Mouse (Mus musculus): ENCODE data around the gene Hdac9.

Gene Hdac9

DNA sequence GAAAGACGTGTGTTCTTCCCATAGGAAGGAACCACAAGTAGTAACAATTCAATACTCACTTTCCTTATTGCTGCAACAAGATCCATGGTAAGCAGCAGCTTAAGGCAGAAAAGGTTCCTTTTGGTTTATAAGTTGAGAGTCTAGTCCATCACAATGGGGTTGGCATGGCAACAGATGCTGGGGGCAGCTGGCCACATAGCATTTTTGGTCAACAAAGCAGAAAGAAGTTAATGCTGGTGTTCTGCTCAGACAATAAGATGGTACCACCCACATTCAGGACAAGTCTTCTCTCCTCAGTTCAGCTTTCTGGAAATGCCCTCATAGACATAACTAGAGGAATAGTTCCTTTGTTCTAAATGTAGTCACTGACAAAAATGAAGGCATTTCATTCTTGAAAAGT is at the start of gene Hdac9:
Gene Hdac9 (minus strand): TSS at position 101 of the 400 bp plus-strand sequence.
- no peak for DNase-seq (ENCODE audit: low spot score in 2 of 2)

DNA sequence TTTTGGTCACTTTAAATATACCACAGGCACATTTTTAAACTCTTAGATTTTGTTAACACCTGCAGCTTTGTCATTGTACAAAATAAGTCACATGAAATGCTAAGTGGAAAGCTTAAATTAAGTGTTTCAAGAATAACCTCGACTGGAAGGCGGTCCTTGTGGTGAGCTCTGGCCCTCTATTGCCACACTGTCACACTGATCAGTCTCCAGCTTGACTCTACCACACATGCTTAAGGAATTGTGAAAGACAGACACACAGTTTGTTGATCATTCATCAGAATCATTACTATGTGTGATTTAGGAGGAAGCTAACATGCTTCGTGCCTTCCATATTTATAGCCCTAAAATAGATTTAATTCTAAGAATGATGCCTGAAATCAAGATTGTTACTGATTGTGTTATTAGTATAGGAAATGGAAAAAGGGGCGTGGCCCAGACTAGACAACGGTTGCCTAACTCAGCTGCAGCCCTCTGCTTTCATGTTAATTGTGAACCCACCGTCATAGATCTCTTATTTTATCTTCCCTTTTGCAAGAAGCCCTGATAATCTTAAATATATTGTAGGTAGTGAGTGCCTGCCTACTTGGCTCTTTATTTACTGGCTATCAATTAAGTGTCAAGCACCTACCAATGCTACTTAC is 32.3 kb upstream of the Hdac9 start:
- DNase-seq (ENCODE audit: low spot score in 2 of 2): no peak

DNA sequence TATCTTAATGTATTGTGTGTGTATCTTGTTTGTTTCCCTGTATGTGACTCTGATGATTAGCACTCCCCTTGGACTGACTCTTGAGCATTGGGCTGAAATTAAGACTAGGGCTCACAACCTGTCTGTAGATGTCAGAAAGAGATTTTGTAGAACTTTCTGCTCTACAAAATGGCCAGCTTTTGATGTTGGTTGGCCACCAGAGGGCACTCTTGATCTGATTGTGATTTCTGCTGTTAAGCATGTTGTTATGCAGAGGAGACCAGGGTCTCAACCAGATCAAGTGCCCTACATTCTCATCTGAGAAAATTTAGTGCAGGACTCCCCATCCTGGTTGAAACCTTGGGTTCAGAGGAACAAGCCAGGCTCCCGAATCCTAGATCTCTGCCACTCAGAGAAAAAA is 21.0 kb upstream of the Hdac9 start:
- no peak for DNase-seq (ENCODE audit: low spot score in 2 of 2)

DNA sequence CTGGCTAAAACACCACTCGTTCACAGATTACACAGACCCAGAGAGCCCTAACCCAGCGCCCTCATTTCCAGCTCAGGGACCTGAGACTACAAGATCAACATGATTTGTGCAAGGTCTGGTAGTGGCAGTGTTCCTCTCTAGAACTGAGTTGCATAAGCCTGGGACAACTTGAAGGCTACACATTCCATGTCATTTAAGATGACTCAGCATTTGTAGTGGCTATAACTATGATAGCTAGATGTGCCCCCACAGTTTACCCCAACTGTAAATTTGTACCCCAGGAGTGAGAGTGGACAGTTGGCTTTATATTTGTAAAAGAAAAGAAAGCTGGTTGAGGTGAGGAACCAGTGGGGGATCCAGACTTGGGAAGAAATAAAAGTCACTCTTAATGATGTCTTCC is 8.9 kb downstream of the Hdac9 start:
- no peak for DNase-seq (ENCODE audit: low spot score in 2 of 2)

DNA sequence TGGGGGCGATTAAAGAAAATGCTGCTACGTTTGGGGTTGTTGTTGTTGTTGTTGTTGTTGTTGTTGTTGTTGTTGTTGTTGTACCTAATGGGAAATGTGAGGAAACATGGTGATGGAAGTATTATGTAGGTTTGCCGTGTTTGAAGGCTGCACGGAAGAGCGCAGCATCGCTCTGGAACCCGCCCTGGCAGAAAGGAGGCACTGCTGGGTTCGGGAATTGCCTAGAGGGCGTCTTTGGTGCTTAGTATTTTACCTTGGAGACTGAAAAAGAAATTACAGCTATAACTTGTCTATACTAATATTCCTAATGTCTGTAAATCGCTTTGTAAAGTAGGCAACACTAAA is 9.4 kb downstream of the Hdac9 start:
- peak; percentile 12 to 22 for DNase-seq (ENCODE audit: low spot score in 2 of 2)

DNA sequence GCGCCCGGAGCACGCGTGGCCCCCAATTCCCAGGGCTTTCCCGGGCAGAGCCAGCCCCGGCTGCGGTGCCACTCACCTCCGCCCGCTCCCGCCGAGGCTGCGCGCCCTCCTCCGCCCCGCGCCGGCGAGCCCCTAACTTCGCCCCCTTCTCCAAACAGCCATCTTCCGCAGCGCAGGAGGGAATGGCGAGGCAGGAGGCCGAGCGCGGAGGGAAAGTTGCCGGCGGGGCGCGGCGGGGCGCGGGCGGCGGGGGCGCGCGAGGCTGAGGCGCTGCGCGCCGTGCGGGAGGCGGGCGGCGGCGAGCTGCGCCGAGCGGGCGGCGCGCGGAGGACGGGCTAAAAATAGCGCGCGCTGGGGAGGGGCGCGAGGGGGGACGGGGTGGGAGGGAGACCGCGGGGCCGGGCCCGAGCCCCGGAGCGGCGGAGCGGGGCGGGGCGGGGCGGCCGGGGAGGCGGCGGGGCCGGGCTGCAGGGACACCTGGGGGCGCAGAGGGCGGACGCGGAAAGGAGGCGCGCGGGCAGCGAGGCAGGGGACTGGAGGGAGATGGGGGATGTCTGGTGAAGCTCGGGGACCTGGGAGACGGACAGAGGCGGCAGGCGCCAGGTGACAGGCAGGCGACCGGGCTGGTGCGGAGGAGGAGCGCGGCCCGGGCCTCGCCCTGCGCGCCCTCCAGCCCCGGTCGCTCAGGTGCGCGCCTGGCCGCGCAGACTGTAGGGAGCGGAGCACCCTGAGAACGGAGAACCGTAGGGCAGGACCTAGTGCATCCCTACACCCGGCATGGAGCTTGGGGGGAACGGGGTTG is 10.0 kb downstream of the Hdac9 start:
- no peak for DNase-seq (ENCODE audit: low spot score in 2 of 2)

DNA sequence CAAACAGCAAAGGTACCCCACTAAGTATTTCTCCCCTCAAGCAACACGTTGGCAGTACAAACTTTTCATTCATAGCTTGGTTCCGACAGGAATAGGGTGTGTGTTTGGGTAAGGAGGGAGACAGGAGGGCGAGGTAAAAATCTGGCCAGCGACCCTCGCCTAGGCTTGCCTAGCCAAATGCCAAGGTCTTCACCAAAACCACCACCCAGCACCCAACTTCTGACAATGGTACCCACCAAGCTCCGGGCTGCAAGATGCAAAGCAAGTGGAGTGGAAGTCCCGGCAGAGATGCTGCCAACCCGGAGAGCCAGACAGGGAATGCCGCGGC is 10.6 kb downstream of the Hdac9 start:
- peak; percentile 18 to 19 for DNase-seq (ENCODE audit: low spot score in 2 of 2)

DNA sequence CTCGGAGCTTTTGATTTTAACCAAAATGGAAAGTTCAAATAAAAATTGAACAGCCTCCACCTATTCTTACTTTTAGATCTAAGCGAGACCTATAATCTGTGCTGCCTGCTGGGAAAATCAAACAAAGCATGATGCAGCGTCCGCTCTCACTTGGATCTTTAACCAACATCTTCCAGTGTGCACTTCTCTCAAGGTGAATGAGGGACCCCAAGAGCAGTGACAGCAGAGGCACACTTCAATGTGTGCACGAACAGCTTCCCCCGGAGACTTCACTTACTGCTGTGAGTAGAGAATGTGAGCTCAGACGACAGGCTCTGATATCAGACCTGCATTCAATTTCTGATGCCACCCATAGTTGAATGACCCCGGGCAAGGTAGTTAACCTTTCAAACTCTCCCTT is 16.7 kb downstream of the Hdac9 start:
- DNase-seq (ENCODE audit: low spot score in 2 of 2): no peak

DNA sequence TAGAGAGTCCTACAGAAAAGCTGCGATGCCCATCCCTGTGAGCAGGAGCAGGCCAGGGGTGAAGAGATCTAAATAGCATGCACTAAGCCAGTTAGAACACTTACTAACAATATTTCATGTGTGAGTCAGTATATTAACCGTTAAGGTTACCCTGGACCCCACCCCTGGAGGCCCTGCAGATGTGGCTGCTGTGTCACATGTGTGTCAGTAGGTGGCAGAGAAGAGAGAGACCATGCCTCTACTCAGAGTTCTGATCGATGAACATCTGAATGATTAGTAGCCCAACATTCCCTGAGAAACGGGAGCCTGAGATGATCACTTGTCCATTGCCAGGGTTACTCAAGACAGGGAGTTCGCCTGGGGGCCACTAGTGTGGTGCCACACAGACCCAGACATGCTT is 22.0 kb downstream of the Hdac9 start:
- no peak for DNase-seq (ENCODE audit: low spot score in 2 of 2)

DNA sequence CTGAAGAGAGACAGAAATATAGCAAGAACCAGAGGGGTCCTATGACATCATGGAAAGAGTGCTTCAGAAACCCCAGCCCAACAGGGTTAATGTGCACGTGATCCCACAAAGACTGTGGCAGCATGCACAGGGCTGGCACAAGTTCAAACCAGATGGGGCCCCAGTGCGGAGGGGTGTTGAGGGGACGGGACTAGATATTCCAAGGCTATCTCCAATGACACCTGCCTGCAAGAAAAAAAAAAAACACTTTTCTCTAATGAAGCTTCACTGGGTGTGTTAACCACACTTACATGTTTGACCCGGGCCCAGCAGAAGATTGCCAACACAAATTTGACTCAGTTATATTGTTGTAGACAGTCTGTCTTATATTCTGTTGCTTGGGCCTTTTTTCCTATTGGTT is 28.2 kb downstream of the Hdac9 start:
- DNase-seq (ENCODE audit: low spot score in 2 of 2): no peak

DNA sequence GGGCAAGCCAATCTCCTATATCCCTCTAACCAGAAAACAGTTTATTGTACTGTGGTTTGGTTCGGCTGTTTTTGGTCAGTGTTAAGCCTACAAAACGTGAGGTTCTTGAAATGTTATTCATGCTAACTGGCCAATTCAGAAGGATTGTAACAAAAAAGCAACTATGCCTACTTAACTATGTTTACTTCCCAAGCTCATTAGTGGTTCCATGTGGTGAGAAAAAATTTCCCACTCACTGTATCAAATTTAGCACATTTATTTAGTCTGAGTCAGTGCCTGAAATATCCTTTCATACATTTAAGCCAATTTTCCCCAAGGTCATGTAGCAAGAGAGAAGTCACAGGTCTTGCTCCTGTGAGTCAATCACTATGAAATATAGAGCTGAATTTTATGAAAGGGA is 42.0 kb downstream of the Hdac9 start:
- no peak for DNase-seq (ENCODE audit: low spot score in 2 of 2)

DNA sequence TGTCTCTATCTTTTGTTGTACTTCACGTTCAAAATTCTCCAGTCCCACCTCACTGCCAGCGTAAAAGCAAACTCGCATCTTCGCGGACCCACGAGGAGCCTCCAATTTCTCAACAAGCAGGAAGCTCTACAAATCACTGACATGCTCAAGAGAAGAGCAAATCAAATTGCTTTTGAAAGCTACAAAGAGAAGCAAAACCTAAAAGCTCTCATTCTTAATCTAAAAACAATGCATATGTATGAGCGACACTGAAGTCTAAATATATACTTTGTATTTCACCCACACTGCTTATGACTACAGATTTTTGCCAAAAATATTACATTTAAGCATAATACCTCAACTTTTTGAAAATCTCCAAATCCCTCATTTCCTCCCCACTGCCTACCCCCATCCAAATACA is 45.9 kb downstream of the Hdac9 start:
- DNase-seq (ENCODE audit: low spot score in 2 of 2): no peak

DNA sequence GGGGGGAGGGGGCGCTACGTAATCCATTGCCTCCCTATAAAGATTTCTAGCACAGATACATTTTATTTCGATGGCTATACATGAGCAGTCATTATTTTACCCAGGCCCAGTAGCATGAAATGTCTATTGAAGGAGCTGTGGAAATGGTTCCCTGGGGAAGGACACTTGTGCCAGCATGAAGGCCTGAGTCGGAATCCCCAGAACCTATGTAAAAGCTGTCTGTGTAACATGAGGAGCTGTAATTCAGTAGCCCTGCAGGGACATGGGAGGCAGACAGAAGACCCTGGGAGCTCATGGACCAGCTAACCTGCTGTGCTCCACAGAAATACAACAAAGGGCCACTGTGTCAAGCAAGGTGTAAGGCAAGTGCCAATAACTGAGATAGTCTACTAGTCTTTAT is 75.7 kb downstream of the Hdac9 start:
- no peak for DNase-seq (ENCODE audit: low spot score in 2 of 2)

DNA sequence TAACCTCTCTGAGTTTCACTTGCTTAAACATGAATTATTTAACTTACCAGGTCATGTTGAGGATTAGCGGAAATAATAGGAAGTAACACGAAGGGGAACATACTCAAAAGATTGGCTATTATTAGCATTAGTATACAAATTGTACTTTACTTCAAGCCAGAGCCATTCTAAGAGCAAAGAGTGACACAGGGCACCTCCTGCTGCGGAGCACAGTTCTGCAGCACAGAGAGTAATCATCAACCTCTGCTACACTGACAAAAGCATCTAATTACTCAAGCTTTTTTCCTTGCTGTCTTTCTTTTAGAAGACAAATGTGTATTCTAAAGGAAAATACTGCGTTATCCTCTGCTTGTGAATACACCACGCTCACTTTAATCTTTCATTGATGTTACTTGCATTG is 79.6 kb downstream of the Hdac9 start:
- DNase-seq (ENCODE audit: low spot score in 2 of 2): no peak

DNA sequence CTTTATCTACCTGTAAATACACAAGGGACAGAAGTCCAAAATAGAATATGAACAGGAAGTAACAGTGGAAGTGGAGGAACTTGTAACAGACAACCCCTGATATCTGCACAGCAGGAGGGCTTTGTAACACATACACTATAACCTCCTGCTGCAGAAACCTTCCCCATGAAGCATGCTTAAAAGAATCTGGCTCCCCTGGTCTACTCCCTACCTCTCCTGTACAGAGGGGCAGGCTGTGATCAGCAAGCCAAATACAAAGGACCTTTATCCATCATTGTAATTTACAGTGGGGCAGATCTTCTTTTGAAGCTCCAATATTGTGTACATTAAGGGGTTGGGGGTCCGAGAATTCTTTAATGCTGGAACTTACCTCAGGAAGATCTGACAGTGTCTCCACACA is 80.0 kb downstream of the Hdac9 start:
- no peak for DNase-seq (ENCODE audit: low spot score in 2 of 2)

DNA sequence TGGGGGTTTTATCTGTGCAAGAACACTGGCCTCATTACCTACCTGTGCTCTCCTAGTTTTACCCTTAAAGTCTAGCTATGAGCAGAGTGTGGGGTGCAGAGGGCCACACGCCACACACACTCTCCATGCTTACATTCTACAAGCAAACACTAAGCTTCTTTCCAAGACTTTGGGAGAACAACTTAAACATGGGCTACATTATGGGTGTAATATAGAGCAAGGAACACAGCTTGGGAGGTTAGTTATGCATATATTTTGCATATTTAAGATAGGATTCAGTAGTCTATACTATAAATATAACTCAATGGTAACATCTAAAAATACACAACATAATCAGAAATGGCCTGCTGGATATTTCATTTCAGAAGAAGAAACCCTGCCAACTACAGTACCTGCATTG is 80.8 kb downstream of the Hdac9 start:
- DNase-seq (ENCODE audit: low spot score in 2 of 2): no peak

DNA sequence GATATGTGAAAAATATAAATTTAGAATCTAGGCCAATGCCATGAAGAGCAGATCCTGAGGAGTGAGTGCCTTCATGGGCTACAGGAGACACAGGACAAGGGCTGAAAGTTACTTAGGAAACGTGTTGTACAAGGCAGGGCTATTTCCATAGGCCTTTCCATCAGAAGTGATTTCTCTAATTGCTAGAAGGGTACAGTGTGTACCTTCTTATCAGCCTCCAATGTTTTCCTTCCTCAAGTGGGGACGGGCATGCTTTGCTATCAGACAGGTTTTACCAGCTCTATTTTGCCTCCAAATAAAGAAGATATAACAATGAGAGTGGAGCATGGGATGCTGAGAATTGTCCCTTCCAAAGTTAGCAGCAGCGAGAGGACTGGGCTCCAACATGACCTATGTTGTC is 81.4 kb downstream of the Hdac9 start:
- DNase-seq (ENCODE audit: low spot score in 2 of 2): no peak

DNA sequence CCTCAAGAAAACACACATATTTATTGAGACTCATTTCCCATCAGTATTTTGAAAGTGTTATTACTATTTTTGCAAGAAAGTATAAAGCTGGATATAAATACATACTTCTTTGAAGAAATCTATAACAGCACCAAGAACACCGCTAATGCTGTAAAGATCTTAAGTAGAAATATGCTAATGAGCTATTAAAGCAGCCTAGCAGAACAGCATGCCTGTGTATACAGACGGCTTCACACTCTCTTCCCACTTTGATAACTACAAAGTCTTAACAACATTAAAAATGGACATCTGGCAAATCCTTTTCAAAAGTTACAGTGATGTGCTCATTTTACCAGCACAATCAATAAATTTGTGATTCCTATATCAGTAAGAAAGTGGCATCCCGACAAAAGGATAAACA is 88.2 kb downstream of the Hdac9 start:
- no peak for DNase-seq (ENCODE audit: low spot score in 2 of 2)

DNA sequence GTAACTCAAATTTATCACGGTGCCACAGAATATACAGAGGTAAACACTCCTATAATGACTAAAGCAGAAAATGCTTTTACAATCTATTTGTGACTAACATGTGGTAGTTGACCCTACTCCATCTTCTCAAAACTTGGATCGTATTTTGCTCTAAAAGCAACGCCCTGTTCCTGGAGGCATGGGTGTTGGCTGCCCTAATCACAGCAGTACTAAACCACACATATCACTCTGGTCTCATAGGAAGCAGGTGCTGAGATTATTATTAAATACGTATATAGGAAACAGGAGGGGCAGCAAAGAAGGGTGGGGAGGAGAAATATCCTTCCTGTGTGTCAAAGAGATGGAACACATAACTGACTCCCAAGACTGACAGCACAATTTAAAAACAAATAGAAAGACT is 90.0 kb downstream of the Hdac9 start:
- no peak for DNase-seq (ENCODE audit: low spot score in 2 of 2)

DNA sequence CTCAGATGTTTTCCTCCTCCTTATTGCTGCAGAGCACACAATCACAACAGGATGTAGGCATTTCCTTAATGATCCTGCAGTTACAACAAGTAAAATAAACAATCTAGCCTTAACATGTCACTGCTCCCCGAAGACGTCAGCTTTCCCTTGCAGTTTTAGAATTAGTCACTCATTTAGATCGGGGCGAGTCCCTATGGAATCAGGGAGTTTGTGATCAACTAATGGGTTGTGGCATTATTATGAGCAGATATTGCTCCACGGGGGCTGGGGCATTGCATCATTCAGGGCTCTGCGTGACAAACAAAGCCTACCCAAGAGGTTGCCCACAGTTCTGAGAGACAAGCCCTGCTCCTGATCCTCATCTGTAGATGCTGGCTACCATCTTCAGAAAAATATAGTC is 96.7 kb downstream of the Hdac9 start:
- DNase-seq (ENCODE audit: low spot score in 2 of 2): no peak

DNA sequence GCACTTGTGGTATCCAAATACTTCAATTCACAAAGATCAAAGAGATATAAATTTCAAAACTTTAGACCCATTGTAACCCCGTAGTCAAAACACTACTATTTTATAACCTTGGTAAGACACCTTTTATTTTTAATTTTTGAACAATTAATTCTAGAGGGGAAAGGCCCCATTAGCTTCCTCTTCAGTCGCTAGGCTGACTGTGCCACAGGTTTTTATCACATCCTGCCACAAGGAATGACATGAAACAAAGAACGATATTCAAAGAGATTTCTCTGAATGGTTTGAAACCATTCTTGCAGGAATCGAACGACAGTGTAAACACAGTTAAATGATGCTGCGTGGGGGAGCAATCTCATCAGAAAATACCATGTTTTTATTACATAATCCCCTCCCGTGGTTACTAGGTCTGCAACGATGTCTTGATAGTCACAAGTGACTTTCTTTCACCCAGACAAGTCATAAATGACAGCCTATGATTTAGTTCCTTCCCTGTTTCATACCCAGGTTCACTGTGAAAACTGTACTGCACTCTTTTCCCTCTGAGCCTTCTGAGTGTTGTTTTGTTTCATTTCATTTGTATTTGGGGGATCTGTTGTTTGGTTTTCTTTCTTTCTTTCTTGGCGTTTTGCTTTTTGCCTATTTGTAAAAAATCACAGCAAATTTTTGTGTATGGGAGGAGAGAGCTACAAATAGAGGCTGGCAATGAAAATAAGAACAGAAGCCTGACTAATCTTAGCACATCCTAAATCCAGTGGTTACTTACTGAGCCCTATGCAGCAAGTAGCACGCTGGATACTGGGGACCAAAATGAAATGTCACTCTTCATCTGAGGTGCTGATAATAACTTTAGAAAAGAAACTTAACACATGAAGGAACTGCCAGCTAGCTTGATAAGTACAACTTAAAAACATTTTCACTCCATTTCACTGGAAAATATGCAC is 105.0 kb downstream of the Hdac9 start:
- no peak for DNase-seq (ENCODE audit: low spot score in 2 of 2)

DNA sequence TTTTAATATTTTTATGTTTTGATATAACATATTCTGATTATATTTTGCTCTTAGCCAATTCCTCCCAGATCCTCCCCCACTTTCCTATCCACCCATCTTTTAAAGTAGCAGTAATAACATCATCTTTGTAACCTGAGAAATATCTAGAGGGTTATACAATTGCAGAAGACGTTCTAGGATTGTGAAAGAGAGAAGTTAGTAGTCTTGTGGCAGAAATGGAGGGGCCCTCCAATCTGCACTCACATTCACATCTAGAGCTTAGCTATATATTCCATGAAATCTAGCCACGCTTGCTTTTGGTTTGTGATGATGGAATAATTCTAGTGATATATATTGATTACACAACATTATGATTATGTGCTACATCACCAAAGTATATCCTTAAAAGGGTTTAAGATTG is 106.7 kb downstream of the Hdac9 start:
- DNase-seq (ENCODE audit: low spot score in 2 of 2): no peak

DNA sequence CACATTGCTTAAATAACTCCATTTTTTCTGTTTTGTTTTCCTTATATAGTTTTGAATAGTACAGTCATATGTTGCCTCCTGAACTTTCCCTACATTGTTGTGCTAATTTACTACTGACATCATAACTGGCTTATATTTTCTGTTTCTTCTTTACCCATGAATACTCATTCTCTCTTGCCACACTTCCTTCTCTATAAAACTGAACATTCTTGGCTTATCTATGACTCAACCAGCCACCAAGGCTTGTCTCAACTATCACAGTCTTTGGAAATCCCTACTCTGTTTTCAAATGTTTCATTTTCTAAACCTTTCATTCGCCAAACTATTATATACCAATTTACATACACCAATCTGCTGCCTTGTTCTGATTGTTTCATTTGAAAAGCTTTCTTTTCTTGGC is 108.7 kb downstream of the Hdac9 start:
- no peak for DNase-seq (ENCODE audit: low spot score in 2 of 2)
